Mouse (Mus musculus) myocyte (in vitro differentiated cells): ENCODE measurements around the gene Sh2d7. TPM values are rescaled to one million over a fixed set of nuclear protein-coding genes. Genes with fewer than 3 reads are reported as not detected.

Experiments
- H3K27me3 ChIP-seq: one replicate; pipeline ENCODE4 v1.6.1; 2011; ENCODE audit not compliant: control insufficient read depth, insufficient read depth, insufficient read length
- H3K36me3 ChIP-seq: one replicate; pipeline ENCODE4 v1.6.1; 2011; ENCODE audit not compliant: control insufficient read depth, insufficient read depth
- H3K4me2 ChIP-seq: one replicate; pipeline ENCODE4 v1.6.1; 2011; ENCODE audit warnings: low read depth, control low read depth
- H3K4me3 ChIP-seq: one replicate; pipeline ENCODE4 v1.5.1; 2011; ENCODE audit warnings: mild to moderate bottlenecking, control low read depth, moderate library complexity
- H3K79me2 ChIP-seq: one replicate; pipeline ENCODE4 v1.6.1; 2011; ENCODE audit not compliant: control insufficient read depth, insufficient read depth
- H3ac ChIP-seq: one replicate; pipeline ENCODE4 v1.6.1; 2011; ENCODE audit not compliant: control insufficient read depth, insufficient read length
- CEBPB ChIP-seq: IDR thresholded peaks from 2 replicates; pipeline ENCODE4 v1.6.1; 2011; ENCODE audit warnings: mild to moderate bottlenecking, moderate library complexity; ENCODE audit not compliant: poor library complexity, insufficient read depth, severe bottlenecking
- E2F4 ChIP-seq: IDR thresholded peaks from one replicate; pipeline ENCODE4 v1.6.1; 2011; ENCODE audit warnings: mild to moderate bottlenecking, control low read depth, moderate library complexity; ENCODE audit not compliant: insufficient read depth
- MAX ChIP-seq: IDR thresholded peaks from one replicate; pipeline ENCODE4 v1.6.1; 2011; ENCODE audit warnings: low read depth, mild to moderate bottlenecking, control low read depth
- MYOD1 ChIP-seq, 3 experiments: IDR thresholded peaks; one replicate each; pipeline ENCODE4 v1.6.1; 2011; ENCODE audit warnings: control low read depth in 2 of 3, low read depth in 2 of 3, mild to moderate bottlenecking in 2 of 3, moderate library complexity in 1 of 3; ENCODE audit not compliant: insufficient read length in 2 of 3, control insufficient read depth in 1 of 3
- MYOG ChIP-seq, 3 experiments: IDR thresholded peaks; one replicate each; pipeline ENCODE4 v1.6.1; 2011; ENCODE audit warnings: control low read depth in 2 of 3, low read depth in 2 of 3, mild to moderate bottlenecking in 2 of 3; ENCODE audit not compliant: insufficient read length in 2 of 3, control insufficient read depth in 1 of 3, insufficient read depth in 1 of 3
- POLR2A ChIP-seq: IDR thresholded peaks from one replicate; pipeline ENCODE4 v1.6.1; 2011; ENCODE audit warnings: low read depth, mild to moderate bottlenecking, control low read depth, moderate library complexity; ENCODE audit not compliant: insufficient read length
- POLR2AphosphoS2 ChIP-seq: IDR thresholded peaks from one replicate; pipeline ENCODE4 v1.6.1; 2011; ENCODE audit warnings: low read depth, control low read depth; ENCODE audit not compliant: insufficient read length
- REST ChIP-seq: IDR thresholded peaks from one replicate; pipeline ENCODE4 v1.6.1; 2011; ENCODE audit warnings: mild to moderate bottlenecking, control low read depth, moderate library complexity; ENCODE audit not compliant: insufficient read depth, insufficient read length
- SRF ChIP-seq: IDR thresholded peaks from one replicate; pipeline ENCODE4 v1.6.1; 2011; ENCODE audit warnings: low read depth; ENCODE audit not compliant: control insufficient read depth, insufficient read length
- TCF12 ChIP-seq: IDR thresholded peaks from one replicate; pipeline ENCODE4 v1.6.1; 2011; ENCODE audit warnings: mild to moderate bottlenecking, control low read depth; ENCODE audit not compliant: poor library complexity, insufficient read depth, severe bottlenecking
- TCF3 ChIP-seq: IDR thresholded peaks from one replicate; pipeline ENCODE4 v1.6.1; 2011; ENCODE audit warnings: low read depth, control low read depth; ENCODE audit not compliant: insufficient read length
- USF1 ChIP-seq: IDR thresholded peaks from one replicate; pipeline ENCODE4 v1.6.1; 2011; ENCODE audit warnings: low read depth, mild to moderate bottlenecking, control low read depth, moderate library complexity
- polyA plus RNA-seq: library from polyadenylated mRNA; unstranded; fragments of >200 nt; fragmentation: generic; extraction: Trizol; gene quantifications from one replicate; pipeline ENCODE4 v1.2.1, GENCODE M21; 2012; ENCODE audit warnings: missing spikeins

Gene Sh2d7
- polyA plus RNA-seq, 1 experiment, result not detected

DNA sequence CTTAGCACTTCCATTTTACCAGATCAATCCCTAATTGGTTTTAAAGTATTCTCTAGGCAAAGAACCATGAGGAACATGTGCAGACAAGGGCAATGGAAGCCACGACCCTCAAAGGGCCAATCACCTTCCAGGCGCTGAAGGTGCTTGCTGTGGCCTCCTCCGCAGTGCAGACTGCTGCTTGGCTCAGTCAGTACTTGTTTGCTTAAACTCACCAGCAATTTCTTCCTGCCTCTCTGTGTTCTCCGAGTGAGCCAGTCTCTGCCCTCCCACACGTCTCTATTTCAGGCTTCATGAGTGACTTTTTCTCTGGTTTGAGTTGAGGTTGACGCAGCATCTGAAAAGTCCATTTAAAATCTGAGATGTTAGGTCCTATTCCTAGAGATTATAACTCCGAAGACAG lies 19.9 kb upstream of the Sh2d7 start:
- TF ChIP-seq TCF12 (no peak), POLR2A (no peak), MAX (no peak), E2F4 (no peak), POLR2AphosphoS2 (no peak), SRF (no peak), TCF3 (no peak), MYOG (IDR thresholded peaks at IDR 0.05; ENCODE audit: control insufficient read depth in 1 of 3, insufficient read depth in 1 of 3, insufficient read length in 2 of 3, low read depth in 2 of 3) (no peak), USF1 (no peak), REST (no peak)
- peaks cover 4% of the 10 kb centered on the region for H3K27me3 ChIP-seq
- H3ac ChIP-seq, result no peak overlapping the region
- H3K36me3 ChIP-seq, result no peaks in the 10 kb centered on the region
- no peak overlapping the region for H3K4me2 ChIP-seq
- H3K4me3 ChIP-seq, result no peak overlapping the region
- H3K79me2 ChIP-seq, result no peaks in the 10 kb centered on the region

GRCm38 (mm10) chr9:54520286-54520685 lies 18.5 kb upstream of the Sh2d7 start:
- Histone ChIP-seq H3K79me2 (no peaks in the 10 kb centered on the region), H3K27me3 (peaks cover 4% of the 10 kb centered on the region), H3K36me3 (no peaks in the 10 kb centered on the region), H3ac (no peak overlapping the region), H3K4me2 (no peak overlapping the region), H3K4me3 (no peak overlapping the region)
- no peak for TF ChIP-seq TCF3
- no peak for TF ChIP-seq REST
- TF ChIP-seq E2F4, result no peak
- TF ChIP-seq MYOG (IDR thresholded peaks at IDR 0.05; ENCODE audit: control insufficient read depth in 1 of 3, insufficient read depth in 1 of 3, insufficient read length in 2 of 3, low read depth in 2 of 3), result no peak
- TF ChIP-seq TCF12, result no peak
- TF ChIP-seq MAX, result no peak
- TF ChIP-seq USF1, result no peak
- TF ChIP-seq MYOD1 (IDR thresholded peaks at IDR 0.05; ENCODE audit: control insufficient read depth in 1 of 3, insufficient read length in 2 of 3, low read depth in 2 of 3), result no peak
- no peak for TF ChIP-seq SRF
- no peak for TF ChIP-seq POLR2A
- no peak for TF ChIP-seq POLR2AphosphoS2
- TF ChIP-seq CEBPB, result no peak

GRCm38 (mm10) chr9:54527694-54528093 lies 11.1 kb upstream of the Sh2d7 start:
- Histone ChIP-seq H3K27me3 (peaks cover 12% of the 10 kb centered on the region), H3K4me3 (no peak overlapping the region), H3ac (no peak overlapping the region), H3K4me2 (no peak overlapping the region), H3K36me3 (no peaks in the 10 kb centered on the region), H3K79me2 (no peaks in the 10 kb centered on the region)
- no peak for TF ChIP-seq MAX
- TF ChIP-seq TCF12, result no peak
- TF ChIP-seq E2F4, result no peak

- Histone ChIP-seq H3ac (no peak overlapping the region), H3K4me3 (no peak overlapping the region), H3K79me2 (no peaks in the 10 kb centered on the region), H3K4me2 (no peak overlapping the region), H3K36me3 (no peaks in the 10 kb centered on the region), H3K27me3 (peaks cover 18% of the 10 kb centered on the region)
- TF ChIP-seq TCF12 (no peak), SRF (no peak), MAX (no peak), E2F4 (no peak), REST (no peak)
These were observed 8.8 kb upstream of the Sh2d7 start for GRCm38 (mm10) chr9:54529950-54530349.

- Histone ChIP-seq H3K79me2 (no peaks in the 10 kb centered on the region), H3ac (no peak overlapping the region), H3K27me3 (peaks cover 26% of the 10 kb centered on the region), H3K4me3 (no peak overlapping the region), H3K36me3 (no peaks in the 10 kb centered on the region), H3K4me2 (no peak overlapping the region)
- TF ChIP-seq MAX (no peak), POLR2A (no peak), TCF3 (no peak), SRF (no peak)
These were observed 7.9 kb upstream of the Sh2d7 start for GRCm38 (mm10) chr9:54530836-54531235.

GRCm38 (mm10) chr9:54531421-54531820 lies 7.4 kb upstream of the Sh2d7 start:
- TF ChIP-seq POLR2A (no peak), SRF (no peak), MYOD1 (IDR thresholded peaks at IDR 0.05; ENCODE audit: control insufficient read depth in 1 of 3, insufficient read length in 2 of 3, low read depth in 2 of 3) (no peak), REST (no peak), TCF3 (no peak)
- no peak overlapping the region for H3ac ChIP-seq

More at GRCm38 (mm10) chr9:54531421-54531820, 7.4 kb upstream of the Sh2d7 start:
- no peak overlapping the region for H3K4me2 ChIP-seq
- no peaks in the 10 kb centered on the region for H3K36me3 ChIP-seq
- H3K4me3 ChIP-seq, result no peak overlapping the region
- peaks cover 29% of the 10 kb centered on the region for H3K27me3 ChIP-seq
- no peaks in the 10 kb centered on the region for H3K79me2 ChIP-seq
